Mouse (Mus musculus) MEL (cell line): ENCODE results near the gene Ubap1l. TPM values are rescaled to one million over a fixed set of nuclear protein-coding genes. Genes with fewer than 3 reads are reported as not detected.

ENCODE experiments used
- DNase-seq: peaks from one replicate; pipeline ENCODE4 v3.0.0; 2011; ENCODE audit warnings: low read depth, low spot score
- H3K27ac ChIP-seq: 2 replicates; pipeline ENCODE4 v1.5.1; 2012; ENCODE audit warnings: low read depth, mild to moderate bottlenecking, control low read depth, low read length, moderate library complexity; ENCODE audit not compliant: control insufficient read depth
- H3K27me3 ChIP-seq, 2 experiments: fragments of 150-350 bp in 1 of 2; sonication (generic) in 1 of 2; 2 replicates each; pipeline ENCODE4 v1.6.1; 2012; ENCODE audit warnings: low read length in 2 of 2, mild to moderate bottlenecking in 2 of 2, improper control_type of control experiment in 1 of 2, moderate library complexity in 1 of 2; ENCODE audit not compliant: insufficient read depth in 2 of 2, control insufficient read depth in 1 of 2
- H3K36me3 ChIP-seq, 2 experiments: 2 replicates each; pipeline ENCODE4 v1.6.1; 2012 to 2014; ENCODE audit warnings: low read length in 2 of 2, improper control_type of control experiment in 1 of 2, inconsistent platforms in 1 of 2, mild to moderate bottlenecking in 1 of 2; ENCODE audit not compliant: insufficient read depth in 2 of 2, control insufficient read depth in 1 of 2
- H3K4me1 ChIP-seq, 2 experiments: fragments of 150-350 bp in 1 of 2; sonication (generic) in 1 of 2; 2 replicates each; pipeline ENCODE4 v1.6.1; 2012; ENCODE audit warnings: low read length in 2 of 2, improper control_type of control experiment in 1 of 2, mild to moderate bottlenecking in 1 of 2; ENCODE audit not compliant: insufficient read depth in 2 of 2, control insufficient read depth in 1 of 2
- H3K4me3 ChIP-seq, 2 experiments: fragments of 150-350 bp in 1 of 2; sonication (generic) in 1 of 2; 2 replicates each; pipeline ENCODE4 v1.5.1; 2012; ENCODE audit warnings: low read depth in 2 of 2, low read length in 2 of 2, mild to moderate bottlenecking in 2 of 2, moderate library complexity in 2 of 2, control low read depth in 1 of 2, improper control_type of control experiment in 1 of 2; ENCODE audit not compliant: control insufficient read depth in 1 of 2, insufficient read depth in 1 of 2
- H3K79me2 ChIP-seq: 2 replicates; pipeline ENCODE4 v1.6.1; 2012; ENCODE audit warnings: mild to moderate bottlenecking, low read length, moderate library complexity; ENCODE audit not compliant: control insufficient read depth, poor library complexity, insufficient read depth
- H3K9ac ChIP-seq: 2 replicates; pipeline ENCODE4 v1.6.1; 2012; ENCODE audit warnings: low read depth, mild to moderate bottlenecking, control low read depth, low read length, moderate library complexity; ENCODE audit not compliant: control insufficient read depth, poor library complexity, severe bottlenecking
- H3K9me3 ChIP-seq: fragments of 150-350 bp; sonication (generic); replicated peaks from 2 replicates; pipeline ENCODE4 v1.6.1; 2012; ENCODE audit warnings: mild to moderate bottlenecking, low read length, improper control_type of control experiment, moderate library complexity; ENCODE audit not compliant: insufficient read depth
- CHD1 ChIP-seq: IDR thresholded peaks from 2 replicates; pipeline ENCODE4 v1.6.1; 2012; ENCODE audit warnings: low read depth, mild to moderate bottlenecking, inconsistent platforms, low read length, improper control_type of control experiment
- CHD2 ChIP-seq: IDR thresholded peaks from 2 replicates; pipeline ENCODE4 v1.6.1; 2011; ENCODE audit warnings: low read length, improper control_type of control experiment
- ELF1 ChIP-seq: IDR thresholded peaks from 2 replicates; pipeline ENCODE4 v1.6.1; 2014; ENCODE audit warnings: low read depth, mild to moderate bottlenecking, inconsistent platforms, low read length, improper control_type of control experiment, moderate library complexity
- EP300 ChIP-seq, 2 experiments: IDR thresholded peaks; 2 replicates each; pipeline ENCODE4 v1.6.1; 2011; ENCODE audit warnings: improper control_type of control experiment in 2 of 2, low read length in 2 of 2, low read depth in 1 of 2, mild to moderate bottlenecking in 1 of 2
- ETS1 ChIP-seq: IDR thresholded peaks from 2 replicates; pipeline ENCODE4 v1.6.1; 2012; ENCODE audit warnings: low read depth, mild to moderate bottlenecking, inconsistent platforms, low read length, improper control_type of control experiment, moderate library complexity
- GABPA ChIP-seq: IDR thresholded peaks from 2 replicates; pipeline ENCODE4 v1.6.1; 2012; ENCODE audit warnings: low read depth, mild to moderate bottlenecking, inconsistent platforms, low read length, improper control_type of control experiment, moderate library complexity
- MAFK ChIP-seq: IDR thresholded peaks from 2 replicates; pipeline ENCODE4 v1.6.1; 2011; ENCODE audit warnings: low read depth, mild to moderate bottlenecking, low read length, improper control_type of control experiment, borderline replicate concordance
- USF2 ChIP-seq, 2 experiments: IDR thresholded peaks; 2 replicates each; pipeline ENCODE4 v1.6.1; 2011 to 2012; ENCODE audit warnings: improper control_type of control experiment in 2 of 2, low read length in 2 of 2, borderline replicate concordance in 1 of 2, inconsistent platforms in 1 of 2, low read depth in 1 of 2, mild to moderate bottlenecking in 1 of 2; ENCODE audit not compliant: insufficient read depth in 1 of 2
- ZKSCAN1 ChIP-seq: IDR thresholded peaks from 2 replicates; pipeline ENCODE4 v1.6.1; 2012; ENCODE audit warnings: low read depth, mild to moderate bottlenecking, inconsistent platforms, low read length, improper control_type of control experiment, moderate library complexity
- ZMIZ1 ChIP-seq: IDR thresholded peaks from 2 replicates; pipeline ENCODE4 v1.6.1; 2012; ENCODE audit warnings: low read depth, mild to moderate bottlenecking, inconsistent platforms, low read length, improper control_type of control experiment, moderate library complexity
- polyA plus RNA-seq, 2 experiments: library from polyadenylated mRNA; stranded (reverse) in 1 of 2; unstranded in 1 of 2; fragments of >175 nt in 1 of 2; fragments of >200 nt in 1 of 2; gene quantifications; 2 replicates each; pipeline versions ENCODE4 v1.2.1 to v1.2.4; 2012; ENCODE audit warnings: low replicate concordance in 2 of 2, low read depth in 1 of 2; ENCODE audit not compliant: insufficient read length in 2 of 2, insufficient read depth in 1 of 2, missing spikeins in 1 of 2
- total RNA-seq: library from RNA; depleted of rRNA; stranded (reverse); fragments of 300-350 nt; gene quantifications from 2 replicates; pipeline ENCODE4 v1.2.3, GENCODE M21; 2012

Ubap1l gene
- total and polyA plus RNA-seq, 3 experiments = 0.08 TPM; not detected in 2

DNA sequence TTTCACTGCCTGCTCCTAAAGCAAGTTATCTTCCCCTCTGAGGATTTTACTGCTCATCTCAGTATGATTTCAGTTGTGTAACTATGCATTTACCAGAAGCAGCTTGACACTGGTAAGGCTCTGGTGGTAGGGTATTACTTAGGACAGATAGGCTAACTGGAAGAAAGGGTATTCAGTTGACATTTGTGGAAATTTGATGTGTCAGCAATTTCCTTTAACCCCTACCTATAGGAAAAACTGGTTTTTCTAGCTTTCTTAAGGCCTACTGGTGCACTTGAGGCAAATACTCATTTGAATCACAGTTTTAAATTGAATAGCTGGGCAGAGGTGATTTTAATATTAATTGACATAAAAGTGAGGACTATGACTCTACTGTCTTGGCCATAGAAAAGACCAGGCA lies 34.9 kb upstream of the Ubap1l start:
- peaks cover 4 to 28% of the 10 kb centered on the region in 2 experiments for H3K36me3 ChIP-seq
- no peaks in the 10 kb centered on the region for H3K27me3 ChIP-seq
- no peak for DNase-seq
- TF ChIP-seq CHD1 (no peak), MAFK (peak; percentile 81; the same call in 1 of the 2 replicates)
- no peak overlapping the region for H3K4me3 ChIP-seq
- peaks cover 0 to 3% of the 10 kb centered on the region in 2 experiments; a peak in 2 of 4 replicates for H3K4me1 ChIP-seq
- no peak overlapping the region for H3K27ac ChIP-seq
- H3K79me2 ChIP-seq = no peaks in the 10 kb centered on the region
- H3K9ac ChIP-seq = no peak overlapping the region
- no peaks in the 10 kb centered on the region for H3K9me3 ChIP-seq

DNA sequence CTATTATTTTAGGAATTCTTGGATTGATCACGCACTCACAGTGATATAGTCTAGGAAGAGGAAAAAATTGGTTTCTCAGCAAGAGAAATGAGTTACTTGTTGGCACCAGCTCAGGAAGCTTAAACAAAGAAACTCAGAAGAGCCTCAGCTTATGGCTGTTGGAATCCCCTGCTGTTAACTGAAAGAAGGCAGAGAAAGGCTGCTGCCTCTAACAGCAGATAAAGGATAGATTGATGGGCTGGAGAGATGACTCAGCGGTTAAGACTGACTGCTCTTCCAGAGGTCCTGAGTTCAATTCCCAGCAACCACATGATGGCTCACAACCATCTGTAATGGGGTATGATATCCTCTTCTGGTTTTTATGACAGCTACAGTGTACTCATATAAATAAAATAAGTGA lies 33.5 kb upstream of the Ubap1l start:
- Histone ChIP-seq H3K9ac (no peak overlapping the region), H3K9me3 (no peaks in the 10 kb centered on the region), H3K27ac (no peak overlapping the region), H3K27me3 (no peaks in the 10 kb centered on the region), H3K4me3 (no peak overlapping the region), H3K79me2 (no peaks in the 10 kb centered on the region), H3K4me1 (peaks cover 0 to 3% of the 10 kb centered on the region in 2 experiments; a peak in 2 of 4 replicates), H3K36me3 (peaks cover 4 to 26% of the 10 kb centered on the region in 2 experiments)
- DNase-seq = peak; percentile 53
- 0 out of 4 replicates have a peak, but pooled peaks of 1 of the 2 experiments have one; percentile 22 for TF ChIP-seq EP300 (IDR thresholded peaks at IDR 0.05; ENCODE audit: low read depth in 1 of 2, low read length in 2 of 2)
- 0 out of 2 replicates have a peak, but pooled peaks have one; percentile 18 for TF ChIP-seq GABPA
- TF ChIP-seq ZMIZ1 = no peak
- TF ChIP-seq ETS1 = peak; percentile 14; the same call in 1 of the 2 replicates

DNA sequence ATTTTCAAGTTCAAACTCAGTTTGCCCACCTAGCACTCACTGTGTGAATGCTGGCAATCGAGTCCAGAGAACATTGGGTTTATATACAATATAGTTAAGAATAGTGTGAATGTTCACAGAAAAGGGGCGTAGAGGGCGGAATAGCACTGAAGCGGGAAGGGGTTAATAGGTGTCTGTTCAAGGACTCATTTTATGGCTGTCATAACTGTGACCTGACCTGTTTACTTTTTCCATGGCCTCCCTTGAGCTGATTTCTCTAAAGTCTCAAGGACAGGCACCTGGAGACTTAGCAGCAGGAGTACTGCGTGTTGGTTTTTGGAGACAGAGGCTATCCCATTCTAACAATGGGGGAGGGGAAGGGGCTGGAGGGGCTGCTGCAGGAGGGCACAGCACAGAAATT lies 26.9 kb upstream of the Ubap1l start:
- Histone ChIP-seq H3K27ac (no peak overlapping the region), H3K4me1 (no peaks in the 10 kb centered on the region), H3K36me3 (peaks cover 0 to 4% of the 10 kb centered on the region in 2 experiments; a peak in 2 of 4 replicates), H3K79me2 (no peaks in the 10 kb centered on the region), H3K9me3 (no peaks in the 10 kb centered on the region), H3K27me3 (no peaks in the 10 kb centered on the region), H3K4me3 (no peak overlapping the region), H3K9ac (no peak overlapping the region)
- no peak for DNase-seq
- TF ChIP-seq ZKSCAN1 (no peak), CHD2 (no peak), ELF1 (no peak), USF2 (IDR thresholded peaks at IDR 0.05; ENCODE audit: borderline replicate concordance in 1 of 2, insufficient read depth in 1 of 2, low read depth in 1 of 2, low read length in 2 of 2) (no peak)
